In genomic region chr7:119022238-119023156, GRCm38 (mm10) we compare ENCODE assay signal across 9 mouse cellular contexts. TPM values are rescaled to one million over a fixed set of nuclear protein-coding genes. Genes with fewer than 3 reads are reported as not detected.
DNase-seq lines count a peak whose midpoint lies in the region; ATAC-seq and TF ChIP-seq lines count a peak whose summit lies in the region.
"Had no signal": no experiment of that assay in that cellular context is flagged by ENCODE, and none has a peak within 500 bp of the region (broad histone marks: within the 10 kb centered on the region; RNA-seq: fewer than 3 reads in every experiment).

No protein-coding gene starts in this region.

- TF ChIP-seq CTCF in kidney, postnatal 0 days (IDR thresholded peaks at IDR 0.05; ENCODE audit: low read depth) = peak; percentile 68

- ATAC-seq in embryonic facial prominence, embryonic 11.5 days (replicated peaks; ENCODE audit: insufficient number of reproducible peaks, low FRiP score, low TSS enrichment, low read depth) = no peak; the same call in 1 of the 2 replicates
- ATAC-seq in kidney, postnatal 0 days (replicated peaks; ENCODE audit: low FRiP score, low read depth) = peak; percentile 37; the same call in 1 of the 2 replicates

- no peaks in the 10 kb centered on the region for H3K4me1 ChIP-seq in embryonic facial prominence, embryonic 11.5 days (ENCODE audit: control insufficient read depth, insufficient read depth, low read length)
- no peaks in the 10 kb centered on the region for H3K4me1 ChIP-seq in kidney, postnatal 0 days (replicated peaks; ENCODE audit: insufficient read depth, low read length)
- H3K4me1 ChIP-seq: liver, embryonic 13.5 days had no signal

- intact Hi-C loops in gastrocnemius, postnatal 36 days (cut with DNase I) = no loop called here

- no peak overlapping the region for H3K4me2 ChIP-seq in embryonic facial prominence, embryonic 11.5 days (ENCODE audit: low read depth, low read length)
- no peak overlapping the region for H3K4me2 ChIP-seq in kidney, postnatal 0 days (ENCODE audit: low read length)
- H3K4me2 ChIP-seq: liver, embryonic 13.5 days had no signal

- 77% methylated on average over 19 of the region's 19 CpGs for WGBS in embryonic facial prominence, embryonic 11.5 days
- 72% methylated on average over 19 of the region's 19 CpGs for whole genome bisulfite sequencing in kidney, postnatal 0 days

- no peaks in the 10 kb centered on the region for H3K36me3 ChIP-seq in embryonic facial prominence, embryonic 11.5 days (replicated peaks; ENCODE audit: control insufficient read depth, insufficient read depth, low read depth, low read length)
- no peaks in the 10 kb centered on the region for H3K36me3 ChIP-seq in kidney, postnatal 0 days (ENCODE audit: insufficient read depth, low read length)
- H3K36me3 ChIP-seq: liver, embryonic 13.5 days had no signal

- peak; percentile 31 for DNase-seq in gastrocnemius, postnatal 10 days
- no peak for DNase-seq in gastrocnemius, postnatal 36 days
- peak; percentile 59 for DNase-seq in 3T3-L1 (ENCODE audit: low read depth, low spot score)
- DNase-seq in adrenal gland, adult 2 months = peak; percentile 36
- peak; percentile 53 for DNase-seq in embryonic facial prominence, embryonic 11.5 days (ENCODE audit: low spot score)
- DNase-seq in kidney, postnatal 0 days (ENCODE audit: low spot score) = peak; percentile 38
- DNase-seq in naive thymus-derived CD4-positive, alpha-beta T cell, adult 2 months (ENCODE audit: low read depth) = peak; percentile 13
- no peak for DNase-seq in spleen, postnatal 14 days (ENCODE audit: low spot score in 2 of 2)
- DNase-seq: liver, embryonic 13.5 days had no signal

- H3K9me3 ChIP-seq in embryonic facial prominence, embryonic 11.5 days (replicated peaks; ENCODE audit: control insufficient read depth, low read length) = no peaks in the 10 kb centered on the region
- H3K9me3 ChIP-seq in kidney, postnatal 0 days (replicated peaks; ENCODE audit: low read length) = no peaks in the 10 kb centered on the region
- H3K9me3 ChIP-seq: liver, embryonic 13.5 days had no signal

- no peak overlapping the region for H3K9ac ChIP-seq in embryonic facial prominence, embryonic 11.5 days (replicated peaks; ENCODE audit: low read length)
- H3K9ac ChIP-seq in kidney, postnatal 0 days (ENCODE audit: low read depth, low read length) = no peak overlapping the region
- H3K9ac ChIP-seq: liver, embryonic 13.5 days had no signal

- H3K27ac ChIP-seq in embryonic facial prominence, embryonic 11.5 days (replicated peaks; ENCODE audit: low read depth, low read length) = no peak overlapping the region
- H3K27ac ChIP-seq in kidney, postnatal 0 days = peak overlapping the region; percentile 58; the same call in 1 of the 2 replicates
- H3K27ac ChIP-seq: liver, embryonic 13.5 days had no signal

- H3K27me3 ChIP-seq in embryonic facial prominence, embryonic 11.5 days (ENCODE audit: control insufficient read depth, insufficient read depth, low read length) = no peaks in the 10 kb centered on the region
- H3K27me3 ChIP-seq in kidney, postnatal 0 days (ENCODE audit: insufficient read depth, low read length) = no peaks in the 10 kb centered on the region
- H3K27me3 ChIP-seq: liver, embryonic 13.5 days had no signal

- no peak overlapping the region for H3K4me3 ChIP-seq in embryonic facial prominence, embryonic 11.5 days (ENCODE audit: low read depth, low read length)
- no peak overlapping the region for H3K4me3 ChIP-seq in kidney, postnatal 0 days (replicated peaks; ENCODE audit: low read depth, low read length)
- H3K4me3 ChIP-seq: liver, embryonic 13.5 days had no signal

RNA-seq across cellular contexts. Expression of gene Gprc5b, which starts 27.5 kb away (rescaled TPM):
- total RNA-seq in gastrocnemius, postnatal 10 days (2021) = 10 to 100 TPM; 34.9 to 36.6 TPM
- 10 to 100 TPM; 14.0 to 19.0 TPM for total RNA-seq in gastrocnemius, postnatal 36 days (2021)
- 100 to 1,000 TPM; 117 to 125 TPM for total RNA-seq in adrenal gland, adult 2 months (2021)
- 130 and 137 TPM in 2 replicates for polyA plus RNA-seq in adrenal gland, adult 2 months (2012; rRNA removed)
- polyA plus RNA-seq in embryonic facial prominence, embryonic 11.5 days (2014; fragmentation: Nextera tagmentation; extraction: Ambion mirVana) = 12.3 and 13.2 TPM in 2 replicates
- polyA plus RNA-seq in kidney, postnatal 0 days (2015; fragmentation: Nextera tagmentation; extraction: Ambion mirVana) = 4.1 and 4.5 TPM in 2 replicates

Comparison
In these comparisons a context has a peak if more than half of its experiments do, and no peak if none do; other contexts are left out.
1. DNase-seq: peak in gastrocnemius, postnatal 10 days (single experiment), 3T3-L1 (single experiment), adrenal gland, adult 2 months (single experiment), embryonic facial prominence, embryonic 11.5 days (single experiment), kidney, postnatal 0 days (single experiment) and naive thymus-derived CD4-positive, alpha-beta T cell, adult 2 months (single experiment); none in gastrocnemius, postnatal 36 days (0 of 2) and spleen, postnatal 14 days (0 of 2).